Mouse (Mus musculus): ENCODE data around the gene Gpalpp1. TPM values are rescaled to one million over a fixed set of nuclear protein-coding genes. Genes with fewer than 3 reads are reported as not detected.

The Gpalpp1 gene
- total RNA-seq, 2 experiments from 2014 or later = 22.4 to 31.5 TPM

DNA sequence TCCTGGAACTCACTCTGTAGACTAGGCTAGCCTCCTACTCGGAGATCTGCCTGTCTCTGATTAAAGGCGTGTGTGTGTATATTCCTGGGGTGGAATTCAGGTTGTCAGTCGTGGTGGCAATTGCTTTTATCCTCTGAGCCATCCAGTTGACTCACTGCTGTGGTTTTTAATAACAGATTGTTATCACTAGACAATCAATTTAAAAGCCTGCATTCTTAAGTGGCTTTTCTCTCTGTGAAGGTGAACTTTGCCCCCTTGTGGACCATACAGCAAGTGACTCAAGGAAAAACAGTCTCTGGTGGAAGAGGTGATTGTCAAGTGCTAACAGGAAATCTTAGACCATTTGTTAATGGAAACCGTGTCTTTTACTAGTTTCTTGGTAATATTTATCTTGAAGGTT lies 8.4 kb upstream of the Gpalpp1 start:
- no peak for ATAC-seq (replicated peaks; ENCODE audit: poor library complexity, severe bottlenecking)

DNA sequence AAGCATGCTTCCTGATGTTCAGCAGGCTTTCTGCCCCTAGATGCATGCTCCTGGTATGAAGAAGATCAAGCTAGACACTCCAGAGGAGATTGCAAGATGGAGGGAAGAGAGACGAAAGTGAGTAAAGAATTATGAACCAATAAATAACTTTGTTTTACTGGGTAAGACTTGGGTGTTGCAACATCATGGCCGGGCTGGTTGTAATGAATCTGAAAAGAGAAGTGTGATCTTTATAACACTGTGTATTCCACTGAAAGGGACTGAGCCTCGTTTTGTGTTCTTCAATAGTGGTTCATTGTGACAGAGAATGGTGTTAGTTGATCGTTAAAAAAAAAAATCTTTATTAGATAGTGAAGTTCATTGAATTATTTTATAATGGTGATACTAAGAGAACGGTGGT lies 5.2 kb upstream of the Gpalpp1 start:
- ATAC-seq (replicated peaks; ENCODE audit: poor library complexity, severe bottlenecking) = peak; percentile 64

DNA sequence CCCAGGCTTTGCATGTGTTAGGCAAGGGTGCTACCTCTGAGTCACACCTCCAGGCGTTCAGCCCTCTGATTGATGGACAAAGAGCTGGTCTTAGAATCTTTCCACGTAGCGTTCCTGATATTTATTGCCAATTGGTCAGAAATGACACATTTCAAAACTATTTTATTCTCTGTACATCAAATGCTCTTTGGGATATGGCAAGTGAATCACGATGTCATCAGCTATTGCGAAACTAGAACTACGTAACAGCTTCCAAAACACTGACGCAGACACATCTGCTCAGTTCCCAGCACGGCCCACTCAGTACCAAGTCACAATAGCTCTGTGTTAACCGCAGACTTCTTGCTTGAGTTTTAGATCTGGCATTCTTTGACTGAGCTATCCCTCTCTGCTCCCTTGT lies 11.0 kb downstream of the Gpalpp1 start:
- no peak; the same call in 1 of the 2 replicates for ATAC-seq (replicated peaks; ENCODE audit: poor library complexity, severe bottlenecking)

DNA sequence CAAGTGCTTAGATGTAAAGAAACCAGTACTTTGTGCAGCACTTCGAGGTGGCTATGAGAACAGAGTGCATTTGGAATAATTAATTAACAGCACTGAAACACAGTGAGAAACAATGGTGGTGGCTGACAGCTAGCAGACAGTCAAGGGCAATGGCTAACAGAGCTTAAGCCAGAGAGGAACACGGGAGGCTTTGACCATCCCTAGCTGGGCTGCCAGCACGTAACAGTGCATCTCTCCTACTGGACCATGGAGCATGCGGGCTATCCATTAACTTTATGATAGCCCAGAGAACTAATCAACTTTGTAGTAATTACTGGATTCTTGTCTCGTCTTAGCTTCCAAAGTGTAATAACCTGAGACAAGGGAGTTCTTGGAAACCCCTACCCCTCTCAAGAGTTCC lies 12.7 kb downstream of the Gpalpp1 start:
- ATAC-seq (replicated peaks; ENCODE audit: poor library complexity, severe bottlenecking) = no peak

DNA sequence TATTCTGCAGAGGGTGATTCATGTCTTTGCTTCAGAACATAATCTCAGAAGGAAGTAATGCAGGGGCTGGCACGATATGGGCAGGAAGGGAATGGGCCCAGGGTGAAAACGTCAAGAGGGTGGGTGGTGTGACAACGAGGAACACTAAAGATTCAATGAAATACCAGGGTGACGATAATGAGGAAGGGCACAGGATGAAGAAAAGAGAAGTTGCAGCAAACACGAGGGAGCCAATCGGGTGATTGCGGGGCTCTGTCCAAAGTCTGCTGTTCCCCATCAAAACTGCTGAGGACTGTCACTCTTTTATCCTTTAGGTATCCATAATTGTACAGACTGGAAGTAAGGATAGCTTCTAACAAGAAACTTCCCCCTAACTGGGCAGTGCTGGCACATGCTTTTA lies 13.3 kb downstream of the Gpalpp1 start:
- ATAC-seq (replicated peaks; ENCODE audit: poor library complexity, severe bottlenecking) = peak; percentile 76

DNA sequence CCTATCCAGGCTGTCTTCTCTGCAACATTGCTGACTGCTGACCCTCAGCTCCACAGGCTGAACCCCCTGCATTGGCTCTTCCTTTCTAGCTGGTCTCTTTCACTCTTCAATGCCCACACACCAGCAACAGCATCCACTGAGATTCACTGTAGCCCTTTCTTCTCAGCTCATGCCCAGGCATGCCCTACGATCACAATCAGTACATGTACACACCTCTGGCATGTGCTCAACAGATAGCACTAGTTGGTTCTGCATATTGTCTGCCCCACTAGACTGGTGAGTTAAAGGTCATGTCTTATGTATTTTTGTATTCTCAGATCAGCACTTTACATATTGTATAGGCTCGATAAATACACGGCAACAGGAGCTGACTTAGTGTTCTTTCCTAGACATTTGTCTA lies 26.4 kb downstream of the Gpalpp1 start:
- no peak for ATAC-seq (replicated peaks; ENCODE audit: poor library complexity, severe bottlenecking)

DNA sequence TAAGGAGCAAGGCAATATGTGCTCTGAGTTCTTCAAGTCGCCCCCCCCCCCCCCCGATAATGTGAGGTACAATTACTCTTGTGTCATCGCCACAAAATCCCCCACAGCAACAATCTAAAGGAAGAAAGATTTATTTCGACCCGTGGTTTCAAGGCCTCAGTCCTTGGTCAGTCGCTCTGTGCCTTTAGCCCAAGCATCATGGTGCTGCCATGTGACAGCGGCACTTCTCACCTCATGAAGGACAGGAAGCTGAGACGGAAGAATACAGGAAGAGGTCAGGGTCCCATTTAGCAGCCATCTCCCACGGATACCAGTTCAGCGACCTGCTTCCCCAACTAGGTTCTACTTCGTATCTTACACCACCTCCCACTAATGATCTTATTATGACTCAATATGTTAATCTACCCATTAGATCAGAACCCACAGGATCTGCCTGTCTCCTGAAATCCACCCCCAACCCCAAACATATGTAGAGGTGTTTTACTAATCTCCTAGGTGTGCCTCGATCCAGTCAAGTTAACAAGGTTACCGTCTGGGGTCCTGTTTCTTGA lies 28.4 kb downstream of the Gpalpp1 start:
- ATAC-seq (replicated peaks; ENCODE audit: poor library complexity, severe bottlenecking) = no peak

DNA sequence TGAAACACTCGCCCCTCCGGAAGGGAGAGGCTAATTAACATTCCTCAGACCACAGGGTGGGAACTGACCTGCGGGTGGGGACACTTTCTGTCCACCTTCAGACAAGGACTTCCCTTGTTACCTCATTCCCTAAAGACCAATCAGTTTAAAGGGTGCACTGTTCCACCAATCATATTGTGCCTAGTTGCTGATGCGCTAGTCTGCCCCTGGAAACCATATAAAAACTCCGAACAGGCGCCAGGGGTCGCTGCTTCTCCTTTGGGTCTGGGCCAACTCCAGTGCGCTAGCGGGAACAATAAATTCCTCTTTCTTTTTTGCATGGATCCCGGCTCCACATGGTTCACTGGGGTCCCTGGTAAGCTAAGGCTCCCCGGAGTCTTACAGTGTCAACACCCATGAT lies 29.1 kb downstream of the Gpalpp1 start:
- ATAC-seq (replicated peaks; ENCODE audit: poor library complexity, severe bottlenecking) = no peak

DNA sequence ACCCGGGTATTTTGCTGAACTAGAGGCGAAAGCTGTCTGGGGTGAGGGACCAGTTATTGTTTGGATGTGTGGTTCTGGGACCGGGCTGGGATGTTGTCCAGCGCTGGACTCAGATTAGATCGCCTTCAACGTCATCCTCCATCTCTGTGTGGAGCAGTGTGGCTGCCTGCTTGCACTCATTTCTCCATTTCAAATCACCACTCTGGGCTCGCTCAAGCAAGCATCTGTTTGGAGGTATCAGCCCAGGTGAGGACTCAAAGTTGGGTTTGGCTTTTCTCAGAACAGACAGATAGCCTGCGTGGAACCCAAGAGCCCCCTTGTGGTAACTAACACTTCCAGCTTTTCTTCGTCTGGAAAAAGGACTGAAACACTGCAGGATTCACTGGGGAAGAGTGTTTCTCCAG lies 33.5 kb downstream of the Gpalpp1 start:
- ATAC-seq (replicated peaks; ENCODE audit: poor library complexity, severe bottlenecking) = 0 out of 2 replicates have a peak, but pooled peaks have one; percentile 20

DNA sequence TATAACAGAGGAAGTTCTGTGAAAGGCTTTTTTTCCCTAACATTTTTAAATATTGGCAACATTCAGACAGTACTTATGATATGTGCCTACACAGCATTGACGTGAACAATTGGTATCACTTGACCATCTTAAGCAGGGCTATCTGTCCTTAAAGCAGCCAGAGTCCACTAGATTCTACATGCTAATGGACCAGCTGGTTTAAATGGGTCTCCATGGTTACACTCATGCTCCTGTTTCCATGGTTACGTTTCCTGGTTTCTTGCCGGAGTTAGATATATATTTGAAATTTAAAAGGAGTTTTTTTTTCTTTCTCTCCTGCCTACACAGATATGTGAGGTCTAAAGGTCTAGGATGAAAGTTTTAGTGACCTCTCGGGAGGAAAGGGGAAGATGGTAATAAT lies 34.0 kb downstream of the Gpalpp1 start:
- ATAC-seq (replicated peaks; ENCODE audit: poor library complexity, severe bottlenecking) = no peak

DNA sequence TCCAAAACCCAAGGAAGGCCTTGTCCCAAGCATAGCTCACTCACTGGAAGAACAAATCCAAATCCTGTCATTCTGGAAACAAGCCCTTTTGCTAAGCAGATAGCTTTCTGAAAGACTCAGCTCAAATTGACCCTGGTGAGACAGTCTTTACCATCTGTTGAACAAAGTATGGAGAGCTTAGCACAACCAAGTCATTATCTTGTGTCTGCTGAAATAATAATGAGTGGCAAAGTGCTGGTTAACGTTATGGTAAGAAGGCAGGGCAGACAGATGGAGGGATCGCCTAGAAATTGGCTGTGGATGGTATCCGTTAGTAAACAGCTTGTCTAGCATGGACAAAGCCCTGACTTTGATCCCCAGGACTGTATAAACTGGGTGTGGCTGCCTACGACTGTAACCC lies 34.8 kb downstream of the Gpalpp1 start:
- ATAC-seq (replicated peaks; ENCODE audit: poor library complexity, severe bottlenecking) = no peak

DNA sequence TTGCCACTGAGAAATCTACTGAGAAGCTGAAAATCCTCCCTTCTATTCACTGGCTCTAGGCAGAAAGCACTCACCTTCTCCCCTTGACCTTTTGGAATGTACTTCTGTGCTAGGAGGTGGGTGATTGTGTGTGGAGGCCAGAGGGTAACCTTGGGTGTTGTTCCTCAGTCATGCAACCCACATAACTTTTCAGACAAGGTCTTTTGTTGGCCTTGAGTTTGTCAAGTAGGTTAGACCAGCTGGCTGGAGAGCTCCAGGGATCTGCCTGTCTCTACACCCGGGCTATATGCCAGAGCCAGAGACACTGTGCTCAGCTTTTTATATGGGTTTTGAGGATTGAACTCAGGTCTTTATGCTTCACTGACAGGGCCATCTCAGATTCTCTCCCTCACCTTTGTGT lies 36.4 kb downstream of the Gpalpp1 start:
- ATAC-seq (replicated peaks; ENCODE audit: poor library complexity, severe bottlenecking) = no peak

DNA sequence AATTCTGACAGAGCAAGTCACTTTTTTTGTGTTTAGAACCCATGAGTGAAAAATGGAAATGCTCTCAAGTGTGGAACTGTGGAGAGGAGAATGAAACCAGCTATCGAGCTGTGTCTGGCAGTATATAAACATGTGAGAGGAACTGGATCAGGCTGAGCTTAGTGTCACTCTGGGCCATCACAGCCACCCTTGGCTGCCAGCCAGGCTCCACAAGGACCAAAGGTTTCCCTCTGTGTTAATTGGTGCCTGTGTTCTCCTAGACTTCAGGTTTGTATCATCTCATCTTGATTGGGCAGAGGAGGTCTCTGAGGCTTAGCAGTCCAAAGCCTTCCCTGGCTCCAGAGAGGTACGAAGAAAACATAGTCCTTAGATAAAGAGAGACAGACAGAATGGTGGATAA lies 37.9 kb downstream of the Gpalpp1 start:
- ATAC-seq (replicated peaks; ENCODE audit: poor library complexity, severe bottlenecking) = no peak

DNA sequence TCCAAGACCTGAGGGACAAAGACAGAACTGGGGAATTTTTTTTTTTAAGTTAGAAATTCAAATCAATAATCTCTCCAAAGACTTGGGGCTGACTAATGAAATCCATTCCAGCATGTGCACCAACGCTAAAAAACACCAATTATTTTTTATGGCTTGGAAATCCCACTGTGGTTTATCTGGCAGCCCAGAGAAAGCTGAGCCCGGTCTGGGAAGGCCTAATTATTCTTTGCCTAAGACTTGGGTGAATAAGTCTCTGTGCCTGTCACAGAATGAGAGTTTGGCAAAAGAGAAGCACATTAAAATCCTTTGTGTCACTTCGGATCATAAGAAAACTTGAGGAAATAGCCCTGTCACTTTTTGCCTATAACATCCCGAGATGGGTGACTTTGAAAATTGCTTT lies 41.3 kb downstream of the Gpalpp1 start:
- no peak for ATAC-seq (replicated peaks; ENCODE audit: poor library complexity, severe bottlenecking)

DNA sequence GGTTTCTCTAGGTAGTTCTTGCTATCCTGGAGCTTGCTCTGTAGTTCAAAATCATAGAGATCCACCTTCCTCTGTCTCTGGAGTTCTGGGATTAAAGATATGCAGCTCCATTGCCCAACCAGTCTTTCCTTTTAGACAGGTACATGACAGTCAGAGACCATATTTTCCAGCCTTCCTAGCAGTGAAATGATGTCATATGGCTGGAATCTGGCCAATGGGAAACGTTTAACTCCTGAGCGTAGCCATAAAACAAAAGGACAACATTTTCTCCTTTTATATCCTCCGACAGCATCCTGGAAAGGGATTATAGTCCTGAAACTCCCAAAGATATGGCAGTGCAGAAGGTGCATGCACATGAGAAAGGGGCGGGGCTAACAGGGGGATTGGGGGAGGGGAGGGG lies 42.3 kb downstream of the Gpalpp1 start:
- ATAC-seq (replicated peaks; ENCODE audit: poor library complexity, severe bottlenecking) = no peak

DNA sequence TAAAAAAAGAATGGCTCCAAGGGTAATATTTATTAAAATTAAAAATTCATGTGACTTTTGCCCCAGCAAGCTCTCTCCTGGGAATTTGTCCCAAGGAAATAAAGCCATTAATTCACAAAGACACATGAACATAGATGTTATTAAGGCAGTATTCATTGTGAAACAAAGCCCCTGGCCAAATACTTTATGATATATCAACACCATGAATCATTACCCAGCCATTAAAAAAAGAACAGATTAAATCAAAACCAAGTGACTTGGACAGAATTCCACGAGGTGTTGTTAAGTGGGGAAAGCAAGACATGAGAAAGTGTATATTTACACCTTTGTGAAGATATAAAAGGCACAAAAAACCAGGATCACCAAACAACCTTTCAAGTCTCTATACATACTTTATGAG lies 43.3 kb downstream of the Gpalpp1 start:
- no peak for ATAC-seq (replicated peaks; ENCODE audit: poor library complexity, severe bottlenecking)

DNA sequence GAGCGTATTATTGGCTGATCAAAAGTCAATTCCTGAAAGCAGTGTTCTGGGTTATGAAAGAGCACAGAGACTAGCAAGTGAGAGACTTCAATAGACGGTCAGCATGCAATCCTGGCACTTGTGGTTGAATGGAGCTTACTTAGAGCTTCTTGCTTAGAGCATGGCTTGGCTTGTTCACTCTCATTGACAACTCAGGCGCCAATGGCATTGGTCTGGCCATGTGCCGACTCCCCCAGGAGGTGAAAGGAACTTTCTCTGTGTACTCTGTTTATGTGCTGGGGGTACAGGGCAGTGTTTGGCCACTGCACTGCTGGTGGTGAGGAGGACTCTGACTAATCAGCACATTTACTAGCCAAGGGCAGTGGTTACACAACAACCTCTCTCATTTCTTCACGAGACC lies 51.1 kb downstream of the Gpalpp1 start:
- no peak for ATAC-seq (replicated peaks; ENCODE audit: poor library complexity, severe bottlenecking)

DNA sequence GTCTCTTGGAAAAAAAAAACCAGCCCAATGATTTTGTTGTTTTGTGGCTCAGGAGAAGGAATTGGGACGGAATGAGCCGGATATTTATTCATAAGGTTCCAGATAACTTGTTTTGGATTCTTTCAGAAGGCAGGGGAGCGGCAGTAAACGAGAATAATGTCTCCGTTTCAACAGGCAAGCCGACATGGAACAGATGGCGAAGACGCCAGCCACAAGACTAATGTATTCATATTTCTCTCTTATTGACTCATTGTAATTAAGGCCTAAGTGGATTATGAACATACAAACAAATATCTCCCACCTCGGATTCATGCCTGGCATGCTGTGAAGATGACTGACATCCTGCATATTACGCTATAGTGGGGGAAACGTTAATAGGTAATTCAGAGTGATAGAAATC lies 56.8 kb downstream of the Gpalpp1 start:
- ATAC-seq (replicated peaks; ENCODE audit: poor library complexity, severe bottlenecking) = no peak

DNA sequence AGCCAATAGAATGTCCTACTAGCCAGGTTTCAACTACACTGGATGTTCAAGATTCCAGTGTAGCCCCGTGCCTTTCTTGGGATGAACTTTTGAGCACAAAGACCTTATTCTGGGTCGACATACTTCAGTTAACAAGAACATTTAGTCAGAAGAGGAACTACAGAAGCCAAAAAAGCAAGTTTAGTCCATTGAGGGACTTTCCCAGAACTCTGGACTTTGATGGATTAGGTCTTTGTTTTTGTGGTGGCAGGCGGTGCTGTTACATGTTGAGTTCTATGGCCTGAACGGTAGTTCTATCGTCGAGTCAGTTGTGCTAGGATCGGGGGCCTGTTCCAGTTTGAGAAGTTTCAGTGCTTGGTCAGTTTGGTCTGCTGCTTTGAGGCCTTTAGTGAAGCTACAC lies 58.6 kb downstream of the Gpalpp1 start:
- ATAC-seq (replicated peaks; ENCODE audit: poor library complexity, severe bottlenecking) = no peak

DNA sequence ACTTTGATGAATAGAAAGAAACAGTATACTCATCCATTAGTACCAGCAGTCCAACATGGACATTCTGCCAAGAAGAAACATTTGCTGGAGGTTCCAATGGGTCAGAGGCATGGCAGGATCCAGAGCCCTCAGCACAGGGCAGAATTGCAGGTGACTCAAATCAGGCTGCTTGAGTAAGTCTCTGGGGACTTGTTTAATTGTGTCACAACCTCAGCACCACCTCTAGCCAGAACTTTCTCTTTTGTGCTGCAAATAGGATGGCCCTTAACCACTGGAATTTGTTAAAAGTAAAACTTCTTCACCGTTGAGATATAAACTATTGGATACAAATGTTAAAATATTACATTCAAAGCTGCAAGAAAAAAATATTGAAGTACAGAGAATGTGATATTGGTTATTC lies 64.8 kb downstream of the Gpalpp1 start:
- no peak for ATAC-seq (replicated peaks; ENCODE audit: poor library complexity, severe bottlenecking)

DNA sequence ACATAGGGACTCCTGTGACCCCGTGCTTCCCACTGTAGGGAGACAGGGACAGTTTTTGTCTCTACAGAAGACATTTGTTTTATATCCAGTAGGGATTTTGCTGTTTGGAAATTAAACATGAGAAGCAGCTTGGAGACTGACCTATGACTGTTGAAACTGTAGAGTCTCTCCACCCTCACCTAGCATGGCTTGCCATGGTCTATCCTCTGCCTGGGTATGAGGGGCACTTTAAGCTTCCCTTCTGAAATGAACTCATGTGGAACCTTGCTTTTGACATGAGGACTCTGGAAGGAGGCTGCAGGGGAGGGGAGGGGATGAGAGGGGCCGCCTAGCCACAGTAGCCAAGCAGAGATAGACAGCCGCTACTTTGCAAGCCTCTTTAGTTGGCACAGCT lies 66.4 kb downstream of the Gpalpp1 start:
- ATAC-seq (replicated peaks; ENCODE audit: poor library complexity, severe bottlenecking) = no peak

DNA sequence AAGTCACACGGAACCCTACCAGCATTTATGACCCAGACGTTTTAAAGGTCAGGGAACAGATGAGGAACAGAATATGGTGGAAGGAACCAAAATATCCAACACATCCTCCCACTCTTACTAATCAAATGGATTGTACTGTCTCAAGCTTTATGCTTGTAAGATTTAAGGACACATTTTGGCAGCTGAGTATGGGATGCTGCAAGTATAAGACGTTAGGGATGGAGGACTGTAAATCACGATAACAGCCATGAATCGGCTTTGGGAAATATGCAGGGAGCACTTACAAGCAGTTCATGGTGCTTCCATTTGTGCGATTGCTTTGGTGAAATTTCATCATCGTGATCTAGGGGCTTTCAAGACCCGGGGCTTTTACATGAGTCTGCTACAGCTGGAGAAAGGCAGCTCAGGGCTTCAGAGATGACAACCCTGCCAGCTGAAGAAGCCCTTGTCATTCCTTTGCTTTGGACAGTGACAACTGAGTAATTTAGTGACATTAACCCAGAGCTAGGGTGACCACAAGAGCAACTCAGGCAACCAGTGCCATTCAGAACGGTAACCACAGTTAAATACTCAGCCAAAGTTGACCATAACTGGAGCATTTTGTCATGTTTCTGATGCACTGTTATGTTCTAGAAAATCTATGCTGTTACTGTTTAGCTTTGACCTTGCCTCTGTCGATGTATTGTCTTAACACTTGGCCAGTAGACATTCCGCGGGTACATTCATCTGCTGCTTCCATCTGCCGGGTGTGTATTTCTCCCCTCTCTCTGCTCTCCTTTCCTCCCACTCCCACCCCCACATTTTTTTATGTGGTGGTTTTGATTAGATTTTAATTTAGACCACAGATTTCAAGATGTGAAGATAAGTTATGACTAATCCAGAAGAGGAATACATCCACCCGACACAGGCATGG lies 67.1 kb downstream of the Gpalpp1 start:
- no peak for ATAC-seq (replicated peaks; ENCODE audit: poor library complexity, severe bottlenecking)

Measured in granulocyte monocyte progenitor cell, adult 5-6 weeks (primary cell).